Mouse (Mus musculus) liver, embryonic 15.5 days (tissue): Measurements from ENCODE around the gene Fam72a. TPM values are rescaled to one million over a fixed set of nuclear protein-coding genes. Genes with fewer than 3 reads are reported as not detected.

Source experiments
- ATAC-seq: fragments of 200-750 bp; cut with Nextera tagmentation; 2 replicates; pipeline ENCODE4 v1.8.0; 2017; ENCODE audit warnings: moderate number of reproducible peaks, mild to moderate bottlenecking, moderate library complexity; ENCODE audit not compliant: insufficient read depth
- H3K27ac ChIP-seq: fragments of 300-500 bp; sonication (generic); replicated peaks from 2 replicates; pipeline ENCODE4 v1.5.1; 2015; ENCODE audit warnings: mild to moderate bottlenecking, inconsistent platforms
- H3K27me3 ChIP-seq: fragments of 300-500 bp; sonication (generic); 2 replicates; pipeline ENCODE4 v1.6.1; 2015; ENCODE audit warnings: mild to moderate bottlenecking, inconsistent platforms
- H3K36me3 ChIP-seq: fragments of 300-500 bp; sonication (generic); replicated peaks from 2 replicates; pipeline ENCODE4 v1.6.1; 2015; ENCODE audit warnings: moderate library complexity, mild to moderate bottlenecking, inconsistent platforms
- H3K4me1 ChIP-seq: fragments of 300-500 bp; sonication (generic); replicated peaks from 2 replicates; pipeline ENCODE4 v1.6.1; 2015; ENCODE audit warnings: inconsistent platforms
- H3K4me2 ChIP-seq: fragments of 300-500 bp; sonication (generic); 2 replicates; pipeline ENCODE4 v1.6.1; 2015; ENCODE audit warnings: moderate library complexity, mild to moderate bottlenecking, inconsistent platforms
- H3K4me3 ChIP-seq: fragments of 300-500 bp; sonication (generic); replicated peaks from 2 replicates; pipeline ENCODE4 v1.5.1; 2015; ENCODE audit warnings: mild to moderate bottlenecking, inconsistent platforms
- H3K9ac ChIP-seq: fragments of 300-500 bp; sonication (generic); 2 replicates; pipeline ENCODE4 v1.6.1; 2015; ENCODE audit warnings: moderate library complexity, mild to moderate bottlenecking, inconsistent platforms
- H3K9me3 ChIP-seq: fragments of 300-500 bp; sonication (generic); replicated peaks from 2 replicates; pipeline ENCODE4 v1.6.1; 2016; ENCODE audit warnings: inconsistent platforms
- WGBS: fragments of 180-500 bp; shearing (Covaris S2); methylation state at CpG from one replicate; pipeline ENCODE4 v1.1.7; 2015; ENCODE audit warnings: mixed read lengths; ENCODE audit not compliant: insufficient replicate concordance; 5-methylcytosine and 5-hydroxymethylcytosine counted together
- polyA plus RNA-seq: library from polyadenylated mRNA; unstranded; fragments of >200 nt; fragmentation: Nextera tagmentation; extraction: Ambion mirVana; gene quantifications from 2 replicates; pipeline ENCODE4 v1.2.1, GENCODE M21; 2015

Fam72a gene
- 1.3 and 1.5 TPM in 2 replicates for polyA plus RNA-seq

GRCm38 (mm10) chr1:131527281-131528080 lies at the start of gene Fam72a, which contains the start of gene Srgap2:
Gene Fam72a, plus strand, starts transcription at chr1:131527903.
Gene Srgap2, minus strand, starts transcription at chr1:131527352.
- H3K4me1 ChIP-seq: peaks cover 54% of the 10 kb centered on the region
- H3K36me3 ChIP-seq: no peaks in the 10 kb centered on the region
- WGBS: under 1% methylated on average over 44 of the region's 44 CpGs
- no peaks in the 10 kb centered on the region for H3K27me3 ChIP-seq
- no peaks in the 10 kb centered on the region for H3K9me3 ChIP-seq
- peak within 1 kb of the TSS; percentile 94 for H3K27ac ChIP-seq
- H3K4me3 ChIP-seq: peak within 1 kb of the TSS; percentile 90
- H3K4me2 ChIP-seq: peak within 1 kb of the TSS; percentile 99
- ATAC-seq: peak; percentile 94
- H3K9ac ChIP-seq: peak within 1 kb of the TSS; percentile 90

GRCm38 (mm10) chr1:131478770-131479305 lies 48.9 kb upstream of the Fam72a start:
- no peak overlapping the region for H3K9ac ChIP-seq

GRCm38 (mm10) chr1:131481391-131481790 lies 46.3 kb upstream of the Fam72a start:
- Histone ChIP-seq H3K36me3 (no peaks in the 10 kb centered on the region), H3K4me1 (no peaks in the 10 kb centered on the region), H3K4me3 (no peak overlapping the region), H3K9ac (no peak overlapping the region), H3K27ac (no peak overlapping the region), H3K9me3 (no peaks in the 10 kb centered on the region), H3K4me2 (no peak overlapping the region), H3K27me3 (no peaks in the 10 kb centered on the region)
- no peak for ATAC-seq

More at GRCm38 (mm10) chr1:131478770-131479305, 48.9 kb upstream of the Fam72a start:
- Histone ChIP-seq H3K27ac (no peak overlapping the region), H3K4me3 (no peak overlapping the region), H3K36me3 (no peaks in the 10 kb centered on the region), H3K27me3 (no peaks in the 10 kb centered on the region), H3K9me3 (no peaks in the 10 kb centered on the region), H3K4me2 (no peak overlapping the region), H3K4me1 (no peaks in the 10 kb centered on the region)
- ATAC-seq: 0 out of 2 replicates have a peak, but pooled peaks have one; percentile 49
- 42% methylated on average over 2 of the region's 2 CpGs for WGBS

GRCm38 (mm10) chr1:131482242-131482641 lies 45.5 kb upstream of the Fam72a start:
- H3K27me3 ChIP-seq: no peaks in the 10 kb centered on the region
- no peak overlapping the region for H3K4me3 ChIP-seq
- no peak overlapping the region for H3K4me2 ChIP-seq
- no peak overlapping the region for H3K27ac ChIP-seq
- no peak for ATAC-seq
- H3K4me1 ChIP-seq: no peaks in the 10 kb centered on the region
- H3K9ac ChIP-seq: no peak overlapping the region
- no peaks in the 10 kb centered on the region for H3K9me3 ChIP-seq
- WGBS: 72% methylated on average over 3 of the region's 3 CpGs
- H3K36me3 ChIP-seq: no peaks in the 10 kb centered on the region

GRCm38 (mm10) chr1:131486094-131486850 lies 41.4 kb upstream of the Fam72a start:
- Histone ChIP-seq H3K36me3 (no peaks in the 10 kb centered on the region), H3K4me1 (no peaks in the 10 kb centered on the region), H3K4me2 (no peak overlapping the region), H3K27ac (no peak overlapping the region), H3K4me3 (no peak overlapping the region), H3K9ac (no peak overlapping the region), H3K27me3 (no peaks in the 10 kb centered on the region), H3K9me3 (no peaks in the 10 kb centered on the region)
- 60% methylated on average over 5 of the region's 5 CpGs for WGBS
- ATAC-seq: no peak

- Histone ChIP-seq H3K27ac (no peak overlapping the region), H3K4me1 (peaks cover 3% of the 10 kb centered on the region), H3K9ac (no peak overlapping the region), H3K27me3 (no peaks in the 10 kb centered on the region), H3K4me3 (no peak overlapping the region), H3K4me2 (no peak overlapping the region), H3K36me3 (no peaks in the 10 kb centered on the region), H3K9me3 (no peaks in the 10 kb centered on the region)
- ATAC-seq: no peak
- 84% methylated on average over 3 of the region's 3 CpGs for WGBS
These were observed 38.4 kb upstream of the Fam72a start for GRCm38 (mm10) chr1:131489312-131489711.

GRCm38 (mm10) chr1:131491579-131491978 lies 36.1 kb upstream of the Fam72a start:
- H3K27ac ChIP-seq: no peak overlapping the region
- no peak for ATAC-seq
- H3K36me3 ChIP-seq: no peaks in the 10 kb centered on the region
- H3K4me1 ChIP-seq: peaks cover 3% of the 10 kb centered on the region
- no peak overlapping the region for H3K9ac ChIP-seq
- H3K4me3 ChIP-seq: no peak overlapping the region
- WGBS: 68% methylated on average over 4 of the region's 4 CpGs
- H3K27me3 ChIP-seq: no peaks in the 10 kb centered on the region
- H3K4me2 ChIP-seq: no peak overlapping the region
- H3K9me3 ChIP-seq: no peaks in the 10 kb centered on the region

- no peaks in the 10 kb centered on the region for H3K27me3 ChIP-seq
- no peak overlapping the region for H3K4me2 ChIP-seq
- H3K27ac ChIP-seq: no peak overlapping the region
- no peak overlapping the region for H3K9ac ChIP-seq
- ATAC-seq: no peak
- H3K4me3 ChIP-seq: no peak overlapping the region
- WGBS: 20% methylated on average over 2 of the region's 2 CpGs
- H3K36me3 ChIP-seq: no peaks in the 10 kb centered on the region
- peaks cover 3% of the 10 kb centered on the region for H3K4me1 ChIP-seq
- H3K9me3 ChIP-seq: no peaks in the 10 kb centered on the region
These were observed 35.3 kb upstream of the Fam72a start for GRCm38 (mm10) chr1:131492360-131492759.

GRCm38 (mm10) chr1:131493966-131494898 lies 33.5 kb upstream of the Fam72a start:
- Histone ChIP-seq H3K27ac (no peak overlapping the region), H3K9ac (no peak overlapping the region), H3K27me3 (no peaks in the 10 kb centered on the region), H3K4me1 (peaks cover 3% of the 10 kb centered on the region), H3K36me3 (no peaks in the 10 kb centered on the region), H3K4me3 (no peak overlapping the region), H3K4me2 (no peak overlapping the region), H3K9me3 (no peaks in the 10 kb centered on the region)
- WGBS: 69% methylated on average over 4 of the region's 4 CpGs
- ATAC-seq: no peak

GRCm38 (mm10) chr1:131498231-131498630 lies 29.5 kb upstream of the Fam72a start:
- Histone ChIP-seq H3K9me3 (no peaks in the 10 kb centered on the region), H3K9ac (no peak overlapping the region), H3K27me3 (no peaks in the 10 kb centered on the region), H3K4me2 (no peak overlapping the region), H3K4me1 (no peaks in the 10 kb centered on the region; the same call in 1 of the 2 replicates), H3K27ac (no peak overlapping the region), H3K36me3 (no peaks in the 10 kb centered on the region), H3K4me3 (no peak overlapping the region)
- 66% methylated on average over 1 of the region's 1 CpGs for WGBS
- ATAC-seq: no peak
